Mouse (Mus musculus) MEL (cell line): ENCODE measurements around the gene Upp2. TPM values are rescaled to one million over a fixed set of nuclear protein-coding genes. Genes with fewer than 3 reads are reported as not detected.

Experiments
- DNase-seq: peaks from one replicate; pipeline ENCODE4 v3.0.0; 2011; ENCODE audit warnings: low read depth, low spot score
- H3K27ac ChIP-seq: 2 replicates; pipeline ENCODE4 v1.5.1; 2012; ENCODE audit warnings: low read depth, mild to moderate bottlenecking, control low read depth, low read length, moderate library complexity; ENCODE audit not compliant: control insufficient read depth
- H3K27me3 ChIP-seq, 2 experiments: fragments of 150-350 bp in 1 of 2; sonication (generic) in 1 of 2; 2 replicates each; pipeline ENCODE4 v1.6.1; 2012; ENCODE audit warnings: low read length in 2 of 2, mild to moderate bottlenecking in 2 of 2, improper control_type of control experiment in 1 of 2, moderate library complexity in 1 of 2; ENCODE audit not compliant: insufficient read depth in 2 of 2, control insufficient read depth in 1 of 2
- H3K36me3 ChIP-seq, 2 experiments: 2 replicates each; pipeline ENCODE4 v1.6.1; 2012 to 2014; ENCODE audit warnings: low read length in 2 of 2, improper control_type of control experiment in 1 of 2, inconsistent platforms in 1 of 2, mild to moderate bottlenecking in 1 of 2; ENCODE audit not compliant: insufficient read depth in 2 of 2, control insufficient read depth in 1 of 2
- H3K4me1 ChIP-seq, 2 experiments: fragments of 150-350 bp in 1 of 2; sonication (generic) in 1 of 2; 2 replicates each; pipeline ENCODE4 v1.6.1; 2012; ENCODE audit warnings: low read length in 2 of 2, improper control_type of control experiment in 1 of 2, mild to moderate bottlenecking in 1 of 2; ENCODE audit not compliant: insufficient read depth in 2 of 2, control insufficient read depth in 1 of 2
- H3K4me3 ChIP-seq, 2 experiments: fragments of 150-350 bp in 1 of 2; sonication (generic) in 1 of 2; 2 replicates each; pipeline ENCODE4 v1.5.1; 2012; ENCODE audit warnings: low read depth in 2 of 2, low read length in 2 of 2, mild to moderate bottlenecking in 2 of 2, moderate library complexity in 2 of 2, control low read depth in 1 of 2, improper control_type of control experiment in 1 of 2; ENCODE audit not compliant: control insufficient read depth in 1 of 2, insufficient read depth in 1 of 2
- H3K79me2 ChIP-seq: 2 replicates; pipeline ENCODE4 v1.6.1; 2012; ENCODE audit warnings: mild to moderate bottlenecking, low read length, moderate library complexity; ENCODE audit not compliant: control insufficient read depth, poor library complexity, insufficient read depth
- H3K9ac ChIP-seq: 2 replicates; pipeline ENCODE4 v1.6.1; 2012; ENCODE audit warnings: low read depth, mild to moderate bottlenecking, control low read depth, low read length, moderate library complexity; ENCODE audit not compliant: control insufficient read depth, poor library complexity, severe bottlenecking
- H3K9me3 ChIP-seq: fragments of 150-350 bp; sonication (generic); replicated peaks from 2 replicates; pipeline ENCODE4 v1.6.1; 2012; ENCODE audit warnings: mild to moderate bottlenecking, low read length, improper control_type of control experiment, moderate library complexity; ENCODE audit not compliant: insufficient read depth
- BHLHE40 ChIP-seq: IDR thresholded peaks from 2 replicates; pipeline ENCODE4 v1.6.1; 2012; ENCODE audit warnings: low read depth, mild to moderate bottlenecking, inconsistent platforms, low read length, improper control_type of control experiment, borderline replicate concordance
- CHD2 ChIP-seq: IDR thresholded peaks from 2 replicates; pipeline ENCODE4 v1.6.1; 2011; ENCODE audit warnings: low read length, improper control_type of control experiment
- CTCF ChIP-seq, 3 experiments: IDR thresholded peaks in 2 of 3; conservative IDR thresholded peaks in 1 of 3; 2 replicates each; pipeline ENCODE4 v1.5.1; 2011 to 2012; ENCODE audit warnings: low read length in 3 of 3, low read depth in 2 of 3, mild to moderate bottlenecking in 2 of 3, improper control_type of control experiment in 1 of 3, inconsistent platforms in 1 of 3, mixed read lengths in 1 of 3, moderate library complexity in 1 of 3; ENCODE audit not compliant: control insufficient read depth in 1 of 3, insufficient read depth in 1 of 3, poor library complexity in 1 of 3, severe bottlenecking in 1 of 3
- E2F4 ChIP-seq: IDR thresholded peaks from 2 replicates; pipeline ENCODE4 v1.6.1; 2011; ENCODE audit warnings: low read depth, low read length, improper control_type of control experiment, borderline replicate concordance
- ELF1 ChIP-seq: IDR thresholded peaks from 2 replicates; pipeline ENCODE4 v1.6.1; 2014; ENCODE audit warnings: low read depth, mild to moderate bottlenecking, inconsistent platforms, low read length, improper control_type of control experiment, moderate library complexity
- EP300 ChIP-seq, 2 experiments: IDR thresholded peaks; 2 replicates each; pipeline ENCODE4 v1.6.1; 2011; ENCODE audit warnings: improper control_type of control experiment in 2 of 2, low read length in 2 of 2, low read depth in 1 of 2, mild to moderate bottlenecking in 1 of 2
- ETS1 ChIP-seq: IDR thresholded peaks from 2 replicates; pipeline ENCODE4 v1.6.1; 2012; ENCODE audit warnings: low read depth, mild to moderate bottlenecking, inconsistent platforms, low read length, improper control_type of control experiment, moderate library complexity
- GATA1 ChIP-seq: IDR thresholded peaks from 2 replicates; pipeline ENCODE4 v1.6.1; 2011; ENCODE audit warnings: low read depth, low read length, improper control_type of control experiment
- HCFC1 ChIP-seq: IDR thresholded peaks from 2 replicates; pipeline ENCODE4 v1.6.1; 2012; ENCODE audit warnings: low read depth, mild to moderate bottlenecking, inconsistent platforms, low read length, improper control_type of control experiment, moderate library complexity
- KAT2A ChIP-seq: conservative IDR thresholded peaks from 2 replicates; pipeline ENCODE4 v1.6.1; 2012; ENCODE audit warnings: low read depth, low read length, improper control_type of control experiment, inconsistent platforms
- MAFK ChIP-seq: IDR thresholded peaks from 2 replicates; pipeline ENCODE4 v1.6.1; 2011; ENCODE audit warnings: low read depth, mild to moderate bottlenecking, low read length, improper control_type of control experiment, borderline replicate concordance
- MAX ChIP-seq: IDR thresholded peaks from 2 replicates; pipeline ENCODE4 v1.6.1; 2011; ENCODE audit warnings: low read length, improper control_type of control experiment
- MAZ ChIP-seq: IDR thresholded peaks from 2 replicates; pipeline ENCODE4 v1.6.1; 2012; ENCODE audit warnings: low read depth, mild to moderate bottlenecking, inconsistent platforms, low read length, improper control_type of control experiment
- MEF2A ChIP-seq: IDR thresholded peaks from 2 replicates; pipeline ENCODE4 v1.6.1; 2014; ENCODE audit warnings: low read depth, mild to moderate bottlenecking, inconsistent platforms, low read length, improper control_type of control experiment; ENCODE audit not compliant: poor library complexity, insufficient replicate concordance, severe bottlenecking; ENCODE audit errors: extremely low read depth
- MYC ChIP-seq: IDR thresholded peaks from 2 replicates; pipeline ENCODE4 v1.6.1; 2011; ENCODE audit warnings: low read depth, mild to moderate bottlenecking, low read length, improper control_type of control experiment, moderate library complexity
- NRF1 ChIP-seq: IDR thresholded peaks from 2 replicates; pipeline ENCODE4 v1.6.1; 2014; ENCODE audit warnings: low read depth, mild to moderate bottlenecking, inconsistent platforms, low read length, improper control_type of control experiment, moderate library complexity; ENCODE audit not compliant: poor library complexity, insufficient read depth, severe bottlenecking
- POLR2A ChIP-seq, 2 experiments: IDR thresholded peaks; 2 replicates each; pipeline ENCODE4 v1.6.1; 2011 to 2012; ENCODE audit warnings: low read length in 2 of 2, mild to moderate bottlenecking in 2 of 2, control low read depth in 1 of 2, improper control_type of control experiment in 1 of 2, low read depth in 1 of 2, moderate library complexity in 1 of 2; ENCODE audit not compliant: control insufficient read depth in 1 of 2, insufficient read depth in 1 of 2, poor library complexity in 1 of 2
- POLR2AphosphoS2 ChIP-seq: IDR thresholded peaks from 2 replicates; pipeline ENCODE4 v1.6.1; 2011; ENCODE audit warnings: low read length, improper control_type of control experiment
- POLR2AphosphoS5 ChIP-seq: IDR thresholded peaks from 2 replicates; pipeline ENCODE4 v1.6.1; 2012; ENCODE audit warnings: low read depth, borderline replicate concordance, mild to moderate bottlenecking, inconsistent platforms, low read length, moderate library complexity, mixed read lengths
- RAD21 ChIP-seq: IDR thresholded peaks from 2 replicates; pipeline ENCODE4 v1.6.1; 2011; ENCODE audit warnings: mild to moderate bottlenecking, low read depth, low read length, improper control_type of control experiment
- RCOR1 ChIP-seq: IDR thresholded peaks from 2 replicates; pipeline ENCODE4 v1.6.1; 2012; ENCODE audit warnings: low read depth, mild to moderate bottlenecking, inconsistent platforms, low read length, improper control_type of control experiment
- SMC3 ChIP-seq: IDR thresholded peaks from 2 replicates; pipeline ENCODE4 v1.6.1; 2011; ENCODE audit warnings: low read depth, low read length, improper control_type of control experiment
- TCF12 ChIP-seq: IDR thresholded peaks from 2 replicates; pipeline ENCODE4 v1.6.1; 2014; ENCODE audit warnings: low read depth, mild to moderate bottlenecking, inconsistent platforms, low read length, improper control_type of control experiment, moderate library complexity
- USF2 ChIP-seq, 2 experiments: IDR thresholded peaks; 2 replicates each; pipeline ENCODE4 v1.6.1; 2011 to 2012; ENCODE audit warnings: improper control_type of control experiment in 2 of 2, low read length in 2 of 2, borderline replicate concordance in 1 of 2, inconsistent platforms in 1 of 2, low read depth in 1 of 2, mild to moderate bottlenecking in 1 of 2; ENCODE audit not compliant: insufficient read depth in 1 of 2
- ZC3H11A ChIP-seq: IDR thresholded peaks from 2 replicates; pipeline ENCODE4 v1.6.1; 2012; ENCODE audit warnings: low read depth, mild to moderate bottlenecking, inconsistent platforms, low read length, improper control_type of control experiment
- ZMIZ1 ChIP-seq: IDR thresholded peaks from 2 replicates; pipeline ENCODE4 v1.6.1; 2012; ENCODE audit warnings: low read depth, mild to moderate bottlenecking, inconsistent platforms, low read length, improper control_type of control experiment, moderate library complexity
- ZNF384 ChIP-seq: IDR thresholded peaks from 2 replicates; pipeline ENCODE4 v1.6.1; 2012; ENCODE audit warnings: low read depth, mild to moderate bottlenecking, inconsistent platforms, low read length, improper control_type of control experiment
- polyA plus RNA-seq, 2 experiments: library from polyadenylated mRNA; stranded (reverse) in 1 of 2; unstranded in 1 of 2; fragments of >175 nt in 1 of 2; fragments of >200 nt in 1 of 2; gene quantifications; 2 replicates each; pipeline versions ENCODE4 v1.2.1 to v1.2.4; 2012; ENCODE audit warnings: low replicate concordance in 2 of 2, low read depth in 1 of 2; ENCODE audit not compliant: insufficient read length in 2 of 2, insufficient read depth in 1 of 2, missing spikeins in 1 of 2
- total RNA-seq: library from RNA; depleted of rRNA; stranded (reverse); fragments of 300-350 nt; gene quantifications from 2 replicates; pipeline ENCODE4 v1.2.3, GENCODE M21; 2012

Gene Upp2
- total and polyA plus RNA-seq, 3 experiments: not detected

DNA sequence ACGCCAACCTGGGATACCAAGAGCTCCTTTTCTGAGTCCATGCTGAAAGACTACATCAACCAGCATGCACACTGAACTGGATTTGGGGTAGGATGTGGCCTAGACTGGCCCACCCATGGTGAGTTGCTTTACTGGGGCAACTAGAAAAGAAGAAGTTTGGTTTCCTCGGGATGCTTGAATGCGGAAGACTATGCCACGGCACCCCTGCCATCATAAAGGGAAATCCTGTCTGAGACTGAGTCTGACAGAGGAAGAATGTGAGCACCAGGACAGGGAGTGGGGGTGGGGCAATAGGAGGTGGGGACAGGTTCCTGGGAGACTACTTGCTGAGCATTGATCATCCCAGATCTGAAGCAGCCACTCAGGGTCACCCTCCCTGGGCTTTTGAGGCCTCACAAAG, 32.7 kb upstream of the Upp2 start:
- H3K27me3 ChIP-seq: no peaks in the 10 kb centered on the region
- DNase-seq: no peak
- TF ChIP-seq RAD21 (no peak), TCF12 (no peak), NRF1 (no peak), GATA1 (no peak), ZC3H11A (no peak), ZNF384 (no peak), KAT2A (no peak), ETS1 (no peak), BHLHE40 (no peak), MAZ (no peak), MAFK (no peak), EP300 (IDR thresholded peaks at IDR 0.05; ENCODE audit: low read depth in 1 of 2, low read length in 2 of 2) (no peak), ZMIZ1 (no peak), MEF2A (no peak), SMC3 (no peak), USF2 (IDR thresholded peaks at IDR 0.05; ENCODE audit: borderline replicate concordance in 1 of 2, insufficient read depth in 1 of 2, low read depth in 1 of 2, low read length in 2 of 2) (no peak), ELF1 (no peak), HCFC1 (no peak), RCOR1 (no peak), E2F4 (no peak)
- no peaks in the 10 kb centered on the region for H3K79me2 ChIP-seq
- H3K27ac ChIP-seq: no peak overlapping the region
- H3K4me1 ChIP-seq: no peaks in the 10 kb centered on the region
- no peak overlapping the region for H3K9ac ChIP-seq
- no peaks in the 10 kb centered on the region for H3K36me3 ChIP-seq
- no peak overlapping the region for H3K4me3 ChIP-seq
- no peaks in the 10 kb centered on the region for H3K9me3 ChIP-seq

DNA sequence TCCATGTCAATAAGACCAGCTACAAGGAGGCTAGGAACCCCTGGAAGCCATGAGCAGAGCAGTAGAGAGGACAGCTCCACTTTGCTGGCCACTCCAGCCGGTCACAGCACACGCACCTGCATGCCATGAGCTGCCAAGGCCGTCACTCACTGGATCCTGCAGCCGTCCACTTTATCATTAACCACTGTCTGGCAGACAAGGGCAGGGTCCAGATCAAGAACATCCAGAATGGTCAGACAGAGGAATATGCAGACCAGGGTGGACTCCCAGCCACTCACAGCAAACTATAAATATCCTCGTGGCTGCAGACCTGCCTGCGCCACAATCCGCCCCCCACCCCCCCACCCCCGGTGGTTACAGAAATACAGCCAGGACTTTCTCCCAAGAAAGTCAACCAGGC, 31.9 kb upstream of the Upp2 start:
- Histone ChIP-seq H3K4me3 (no peak overlapping the region), H3K4me1 (no peaks in the 10 kb centered on the region), H3K9me3 (no peaks in the 10 kb centered on the region), H3K79me2 (no peaks in the 10 kb centered on the region), H3K36me3 (no peaks in the 10 kb centered on the region), H3K27ac (no peak overlapping the region), H3K27me3 (no peaks in the 10 kb centered on the region), H3K9ac (no peak overlapping the region)
- DNase-seq: no peak
- TF ChIP-seq ZNF384: no peak
- TF ChIP-seq RCOR1: no peak
- TF ChIP-seq MYC: no peak
- TF ChIP-seq HCFC1: no peak
- TF ChIP-seq MEF2A: no peak
- TF ChIP-seq E2F4: no peak
- TF ChIP-seq KAT2A: no peak
- no peak for TF ChIP-seq CTCF (IDR thresholded peaks at IDR 0.05 in 2 of 3, conservative IDR thresholded peaks at IDR 0.05 in 1 of 3; ENCODE audit: control insufficient read depth in 1 of 3, insufficient read depth in 1 of 3, low read depth in 2 of 3, low read length in 3 of 3, poor library complexity in 1 of 3, severe bottlenecking in 1 of 3)
- TF ChIP-seq USF2 (IDR thresholded peaks at IDR 0.05; ENCODE audit: borderline replicate concordance in 1 of 2, insufficient read depth in 1 of 2, low read depth in 1 of 2, low read length in 2 of 2): no peak
- TF ChIP-seq ZMIZ1: no peak
- TF ChIP-seq POLR2A (IDR thresholded peaks at IDR 0.05; ENCODE audit: control insufficient read depth in 1 of 2, insufficient read depth in 1 of 2, low read depth in 1 of 2, low read length in 2 of 2, poor library complexity in 1 of 2): no peak
- TF ChIP-seq MAFK: no peak
- TF ChIP-seq RAD21: no peak
- TF ChIP-seq CHD2: no peak
- TF ChIP-seq MAX: no peak
- TF ChIP-seq POLR2AphosphoS2: no peak
- no peak for TF ChIP-seq POLR2AphosphoS5
